Mouse (Mus musculus) lung, postnatal 0 days (tissue): Measurements from ENCODE around the gene App.

Source experiments
- CTCF ChIP-seq: IDR thresholded peaks from 2 replicates; pipeline ENCODE4 v1.5.1; 2016; ENCODE audit warnings: antibody characterized with exemption, mild to moderate bottlenecking
- EP300 ChIP-seq: IDR thresholded peaks from 2 replicates; pipeline ENCODE4 v1.6.1; 2016; ENCODE audit warnings: antibody characterized with exemption, mild to moderate bottlenecking, control low read depth

GRCm38 (mm10) chr16:85099487-85099886 lies 74.1 kb downstream of the App start:
- TF ChIP-seq CTCF: no peak
- TF ChIP-seq EP300: no peak
